9 mouse cellular contexts compared by ENCODE assay signal in genomic region chr5:37826706-37827625, GRCm38 (mm10). TPM values are rescaled to one million over a fixed set of nuclear protein-coding genes. Genes with fewer than 3 reads are reported as not detected.
DNase-seq lines count a peak whose midpoint lies in the region; ATAC-seq lines count a peak whose summit lies in the region.
"Had no signal": no experiment of that assay in that cellular context is flagged by ENCODE, and none has a peak within 500 bp of the region (broad histone marks: within the 10 kb centered on the region; RNA-seq: fewer than 3 reads in every experiment).

No protein-coding gene starts in this region.

- H3K4me2 ChIP-seq in embryonic facial prominence, embryonic 13.5 days, result peak overlapping the region; percentile 75
- H3K4me2 ChIP-seq in hindbrain, embryonic 14.5 days (replicated peaks), result peak overlapping the region; percentile 24
- peak overlapping the region; percentile 33 for H3K4me2 ChIP-seq in neural tube, embryonic 13.5 days
- H3K4me2 ChIP-seq: liver, embryonic 13.5 days had no signal

- WGBS in embryonic facial prominence, embryonic 13.5 days, result under 1% methylated on average over 59 of the region's 59 CpGs
- under 1% methylated on average over 59 of the region's 59 CpGs for WGBS in hindbrain, embryonic 14.5 days
- under 1% methylated on average over 59 of the region's 59 CpGs for WGBS in neural tube, embryonic 13.5 days

- no peak for ATAC-seq in embryonic facial prominence, embryonic 13.5 days (ENCODE audit: insufficient number of reproducible peaks, insufficient read depth, low FRiP score, low TSS enrichment, low read depth)
- ATAC-seq in hindbrain, embryonic 14.5 days (ENCODE audit: low FRiP score), result no peak
- ATAC-seq in neural tube, embryonic 13.5 days (ENCODE audit: low read depth), result no peak

- DNase-seq in kidney, postnatal 4 days, result peak; percentile 23 to 54
- no peak for DNase-seq in kidney, postnatal 25 days
- DNase-seq in hindbrain, embryonic 14.5 days (ENCODE audit: low spot score), result no peak
- no peak for DNase-seq in layer of hippocampus, adult 11-12 months (ENCODE audit: low spot score)
- DNase-seq in thymus, postnatal 14 days, result no peak
- DNase-seq in right cerebral cortex, postnatal 10 days (ENCODE audit: low spot score in 2 of 2), result no peak
- DNase-seq: liver, embryonic 13.5 days had no signal

- H3K36me3 ChIP-seq in embryonic facial prominence, embryonic 13.5 days, result no peaks in the 10 kb centered on the region
- no peaks in the 10 kb centered on the region for H3K36me3 ChIP-seq in hindbrain, embryonic 14.5 days (replicated peaks; ENCODE audit: control insufficient read depth, insufficient read depth)
- no peaks in the 10 kb centered on the region for H3K36me3 ChIP-seq in neural tube, embryonic 13.5 days
- H3K36me3 ChIP-seq: liver, embryonic 13.5 days had no signal

- H3K9me3 ChIP-seq in embryonic facial prominence, embryonic 13.5 days, result no peaks in the 10 kb centered on the region
- no peaks in the 10 kb centered on the region for H3K9me3 ChIP-seq in hindbrain, embryonic 14.5 days (ENCODE audit: control insufficient read depth, low read length)
- H3K9me3 ChIP-seq in neural tube, embryonic 13.5 days, result no peaks in the 10 kb centered on the region
- H3K9me3 ChIP-seq: liver, embryonic 13.5 days had no signal

- peaks cover 56% of the 10 kb centered on the region for H3K4me1 ChIP-seq in embryonic facial prominence, embryonic 13.5 days
- H3K4me1 ChIP-seq in hindbrain, embryonic 14.5 days (replicated peaks; ENCODE audit: control insufficient read depth, insufficient read depth, low read length), result peaks cover 15% of the 10 kb centered on the region; the same call in 1 of the 2 replicates
- peaks cover 53% of the 10 kb centered on the region for H3K4me1 ChIP-seq in neural tube, embryonic 13.5 days (replicated peaks)

- peak overlapping the region; percentile 92 for H3K4me3 ChIP-seq in embryonic facial prominence, embryonic 13.5 days
- 0 out of 2 replicates have a peak overlapping the region, but pooled peaks have one; percentile 1 for H3K4me3 ChIP-seq in hindbrain, embryonic 14.5 days (replicated peaks; ENCODE audit: low read length)
- H3K4me3 ChIP-seq in neural tube, embryonic 13.5 days, result no peak overlapping the region; the same call in 1 of the 2 replicates
- H3K4me3 ChIP-seq: liver, embryonic 13.5 days had no signal

- H3K27me3 ChIP-seq in embryonic facial prominence, embryonic 13.5 days, result peaks cover 56% of the 10 kb centered on the region
- H3K27me3 ChIP-seq in hindbrain, embryonic 14.5 days (ENCODE audit: control insufficient read depth, insufficient read depth, low read length), result peaks cover 91% of the 10 kb centered on the region
- H3K27me3 ChIP-seq in neural tube, embryonic 13.5 days, result peaks cover 98% of the 10 kb centered on the region

- peak overlapping the region; percentile 98 for H3K27ac ChIP-seq in embryonic facial prominence, embryonic 13.5 days
- no peak overlapping the region for H3K27ac ChIP-seq in hindbrain, embryonic 14.5 days
- no peak overlapping the region for H3K27ac ChIP-seq in neural tube, embryonic 13.5 days (replicated peaks)
- H3K27ac ChIP-seq: liver, embryonic 13.5 days had no signal

- peak overlapping the region; percentile 100 for H3K9ac ChIP-seq in embryonic facial prominence, embryonic 13.5 days
- no peak overlapping the region for H3K9ac ChIP-seq in hindbrain, embryonic 14.5 days
- no peak overlapping the region for H3K9ac ChIP-seq in neural tube, embryonic 13.5 days
- H3K9ac ChIP-seq: liver, embryonic 13.5 days had no signal

RNA-seq across cellular contexts. Expression of gene Msx1, which starts 2.6 kb away (rescaled TPM):
- polyA plus RNA-seq in embryonic facial prominence, embryonic 13.5 days (2015; fragmentation: Nextera tagmentation; extraction: Ambion mirVana), result 519 and 586 TPM in 2 replicates
- 25.4 and 37.4 TPM in 2 replicates for polyA plus RNA-seq in hindbrain, embryonic 14.5 days (2014; fragmentation: Nextera tagmentation; extraction: Ambion mirVana)
- 19.7 and 24.3 TPM in 2 replicates for polyA plus RNA-seq in neural tube, embryonic 13.5 days (2015; fragmentation: Nextera tagmentation; extraction: Ambion mirVana)

Comparison
In these comparisons a context has a peak if more than half of its experiments do, and no peak if none do; other contexts are left out.
1. DNase-seq: peak in kidney, postnatal 4 days (2 of 2); none in kidney, postnatal 25 days (0 of 2), hindbrain, embryonic 14.5 days (single experiment), layer of hippocampus, adult 11-12 months (single experiment), thymus, postnatal 14 days (single experiment) and right cerebral cortex, postnatal 10 days (0 of 2).
2. H3K4me2 ChIP-seq: peak in every context shown above with its lines; median percentile 75 in embryonic facial prominence, embryonic 13.5 days; 33 in neural tube, embryonic 13.5 days; 24 in hindbrain, embryonic 14.5 days.
3. RNA of gene Msx1, which starts 2.6 kb away (polyA plus RNA-seq): 519 to 586 TPM in embryonic facial prominence, embryonic 13.5 days; 25.4 to 37.4 TPM in hindbrain, embryonic 14.5 days and 19.7 to 24.3 TPM in neural tube, embryonic 13.5 days; every median in the first group is over 10 times any median in the second.